Mouse (Mus musculus): ENCODE measurements around the gene Ttc13.

GRCm38 (mm10) chr8:124724301-124724700 lies 2.5 kb upstream of the Ttc13 start:
- TF ChIP-seq CTCF (IDR thresholded peaks at IDR 0.05; ENCODE audit: low read depth) (no peak), EP300 (IDR thresholded peaks at IDR 0.05; ENCODE audit: low read depth) (no peak)
